Mouse (Mus musculus) lung, adult 18-20 months (tissue): ENCODE measurements around the gene Tmem268.

Experiments
- DNase-seq, 2 experiments: peaks; one replicate each; pipeline ENCODE4 v3.0.0; 2022; ENCODE audit warnings: mixed read lengths in 2 of 2

Tmem268 gene

DNA sequence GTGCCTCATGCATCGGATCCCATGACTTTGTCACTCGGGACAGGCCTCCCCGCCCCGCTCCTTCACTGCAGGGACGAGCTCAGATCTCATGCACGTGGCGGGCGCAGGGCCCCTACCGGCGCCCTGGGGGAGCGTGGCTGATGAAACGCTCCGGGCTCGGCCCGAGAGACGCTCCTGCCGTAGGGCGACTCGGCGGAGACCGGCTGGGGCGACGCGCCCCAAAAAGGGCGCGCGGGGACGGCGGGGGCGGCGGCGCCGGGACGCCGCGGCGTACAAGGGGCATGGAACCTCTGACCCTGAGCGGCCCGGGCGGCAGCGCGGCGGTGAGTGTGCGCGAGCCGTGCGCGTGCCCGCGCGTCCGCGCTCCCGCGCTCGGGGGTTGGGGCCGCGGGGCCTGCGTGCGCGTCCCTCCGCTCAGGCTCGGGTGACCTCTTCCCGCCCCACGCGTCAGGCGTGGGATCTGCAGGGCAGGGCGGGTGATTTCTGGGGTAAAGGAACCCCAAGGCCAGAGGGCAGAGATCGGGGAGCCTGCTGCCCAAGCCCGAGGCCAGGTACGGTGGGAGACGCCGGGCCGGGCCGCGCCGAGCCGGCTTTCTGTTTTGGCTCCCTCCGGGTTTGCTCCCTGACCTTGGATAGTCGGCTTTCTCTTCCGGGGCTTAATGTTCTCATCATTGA lies at the start of gene Tmem268:
Gene Tmem268, plus strand, starts transcription at position 375 of the 675 bp plus-strand sequence.
- DNase-seq = peak; percentile 75

DNA sequence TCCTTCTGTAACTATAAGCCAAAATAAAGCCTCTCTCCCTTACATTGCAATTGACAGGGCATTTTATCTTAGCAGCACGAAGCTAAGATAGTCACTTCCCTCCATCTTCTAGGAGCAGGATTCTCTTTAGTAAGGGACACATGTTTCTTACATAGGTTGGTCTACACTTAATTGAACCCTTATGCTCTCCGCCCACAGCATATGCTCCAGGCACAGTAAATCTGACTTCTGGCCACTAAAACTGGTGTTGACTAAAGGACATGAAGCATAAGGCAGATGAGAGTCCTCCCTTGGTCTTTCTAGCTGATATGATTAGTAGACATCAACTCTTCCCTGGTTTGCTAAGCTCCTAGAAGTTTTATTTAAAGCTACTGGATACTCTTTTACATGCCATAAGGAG lies 45.7 kb upstream of the Tmem268 start:
- DNase-seq = no peak

DNA sequence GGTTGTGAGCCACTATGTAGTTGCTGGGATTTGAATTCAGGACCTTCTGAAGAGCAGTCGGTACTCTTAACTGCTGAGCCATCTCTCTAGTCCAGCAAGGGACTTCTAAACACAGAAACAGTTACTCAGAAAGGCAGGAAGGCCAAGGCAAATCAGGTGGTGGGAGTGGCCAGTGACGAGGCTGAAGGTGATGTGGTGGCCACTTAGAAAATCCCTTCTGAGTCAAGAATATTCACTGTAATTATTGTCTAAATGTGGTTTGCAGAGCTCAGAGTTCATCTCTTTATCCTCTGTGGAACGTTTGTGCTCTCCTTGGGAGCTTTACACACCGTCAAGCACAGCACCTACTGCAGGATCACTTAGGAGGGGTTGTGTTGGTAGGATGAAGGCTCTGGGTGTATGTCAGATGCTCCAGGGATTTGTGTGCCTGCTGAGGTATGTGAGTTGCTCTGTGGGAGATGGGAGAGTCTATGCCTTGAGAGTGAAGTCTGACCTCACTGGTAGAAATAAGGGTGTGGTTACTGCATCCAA lies 44.1 kb upstream of the Tmem268 start:
- no peak for DNase-seq

- DNase-seq = no peak
These were observed 43.6 kb upstream of the Tmem268 start for GRCm38 (mm10) chr4:63515021-63515420.

DNA sequence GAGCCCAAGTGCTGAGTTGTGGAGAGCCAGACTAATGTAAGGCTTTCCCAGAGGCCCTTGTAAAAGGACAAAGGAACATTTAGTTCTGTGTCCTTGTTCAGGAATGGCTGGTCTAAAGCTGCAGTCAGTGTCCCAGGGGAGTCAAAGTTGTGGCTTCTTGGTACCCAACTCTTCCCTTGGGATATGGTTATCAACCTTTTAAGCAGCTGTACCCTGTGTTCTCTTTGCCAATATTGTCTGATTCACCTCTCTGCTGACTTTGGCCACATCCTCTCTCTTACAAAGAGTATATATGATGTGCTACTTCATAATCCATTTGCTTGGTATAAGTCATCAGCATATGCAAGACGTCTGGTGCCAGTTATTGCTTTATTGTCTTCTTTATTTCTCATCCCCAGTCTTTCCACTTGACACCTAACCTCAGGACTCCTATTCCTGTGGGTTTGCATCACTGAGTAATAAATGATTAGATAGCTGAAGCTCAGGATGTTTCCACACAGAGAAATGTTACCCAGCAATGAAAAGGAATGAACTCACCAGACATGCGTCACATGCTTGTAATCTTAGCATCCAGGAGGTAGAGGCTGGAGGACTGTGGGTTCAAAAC lies 36.7 kb upstream of the Tmem268 start:
- DNase-seq = no peak

- DNase-seq = no peak
These were observed 33.1 kb upstream of the Tmem268 start for GRCm38 (mm10) chr4:63525514-63525913.

- DNase-seq = no peak
These were observed 29.6 kb upstream of the Tmem268 start for GRCm38 (mm10) chr4:63528946-63529345.

GRCm38 (mm10) chr4:63530409-63530808 lies 28.2 kb upstream of the Tmem268 start:
- DNase-seq = no peak

DNA sequence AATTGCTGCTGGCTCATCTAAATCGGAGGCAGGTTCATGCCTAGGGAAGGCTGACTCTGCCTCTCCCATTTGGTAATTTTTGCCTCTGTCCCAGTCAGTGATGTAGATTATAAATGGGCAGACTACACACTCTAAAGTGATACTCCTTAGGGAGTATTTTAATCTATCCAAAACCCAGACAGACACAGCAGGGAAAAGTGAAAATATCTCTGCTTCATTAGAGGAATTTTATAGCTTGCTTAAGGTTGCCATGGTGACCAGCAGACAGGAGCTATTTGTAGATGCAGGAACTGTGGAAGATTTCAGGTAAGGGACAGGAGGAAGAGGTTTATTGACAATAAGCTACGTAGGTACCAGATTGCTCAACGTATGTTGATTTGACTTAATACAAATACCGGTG lies 21.0 kb upstream of the Tmem268 start:
- DNase-seq = no peak

GRCm38 (mm10) chr4:63542209-63542608 lies 16.4 kb upstream of the Tmem268 start:
- peak in 1 of 2 experiments; percentile 13 for DNase-seq

- DNase-seq = peak; percentile 24 to 31
These were observed 14.7 kb upstream of the Tmem268 start for GRCm38 (mm10) chr4:63543746-63544493.

GRCm38 (mm10) chr4:63544494-63545230 lies 13.9 kb upstream of the Tmem268 start, which contains the start of gene Atp6v1g1:
Gene Atp6v1g1, plus strand, starts transcription at chr4:63544772.
- DNase-seq = peak; percentile 96 to 98

GRCm38 (mm10) chr4:63545231-63545958 lies 13.2 kb upstream of the Tmem268 start:
- peak; percentile 34 to 56 for DNase-seq

DNA sequence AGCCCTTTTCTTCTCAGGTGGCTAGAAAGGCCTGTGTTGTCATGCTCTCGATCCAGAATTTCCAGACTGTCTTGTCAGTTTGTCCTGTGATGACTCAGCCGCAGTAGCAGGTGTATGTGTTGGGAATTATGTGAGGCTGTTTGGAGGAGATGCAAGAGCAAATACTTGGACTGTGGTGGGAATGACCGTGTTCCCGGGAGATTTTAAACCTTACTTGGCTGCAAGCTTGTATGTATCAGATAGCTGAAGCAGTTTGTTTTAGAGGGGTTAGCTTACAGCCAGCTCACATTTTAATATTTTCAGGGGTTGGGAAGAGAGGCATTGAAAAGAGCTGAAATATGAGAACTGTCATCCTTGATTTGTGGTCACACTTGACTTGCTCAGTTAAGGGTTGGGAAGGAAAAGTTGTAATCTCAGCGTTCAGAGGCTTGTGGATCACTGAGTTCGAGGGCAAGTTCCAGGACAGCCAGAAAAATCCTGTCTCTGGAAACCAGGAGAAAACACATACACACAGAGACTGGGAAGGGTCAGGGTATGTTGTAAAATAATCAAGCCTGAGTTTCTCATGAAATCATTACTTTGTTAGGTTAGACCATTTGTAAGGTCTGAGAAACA lies 12.0 kb upstream of the Tmem268 start:
- DNase-seq = peak in 1 of 2 experiments; percentile 12

DNA sequence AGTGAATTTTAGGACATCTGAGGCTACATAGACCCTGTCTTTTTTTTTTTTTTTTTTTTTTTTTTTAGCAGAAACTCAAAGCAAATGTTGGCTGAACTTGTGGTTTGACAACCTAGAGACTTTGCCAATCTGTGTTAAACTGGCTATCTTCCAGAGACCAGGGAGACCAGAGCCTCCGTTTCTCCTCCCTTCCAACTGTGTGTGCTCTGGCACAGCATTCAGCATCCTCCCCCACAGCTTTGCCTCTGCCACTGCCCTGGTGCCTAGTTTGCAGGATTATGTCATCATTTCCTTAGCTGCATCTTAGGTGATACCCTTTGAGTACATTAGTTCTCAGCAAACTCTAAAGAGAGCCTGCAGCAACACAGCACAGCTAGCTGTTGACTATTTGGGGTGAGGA lies 10.8 kb upstream of the Tmem268 start:
- DNase-seq = peak in 1 of 2 experiments; percentile 30

GRCm38 (mm10) chr4:63548491-63548890 lies 10.1 kb upstream of the Tmem268 start:
- no peak for DNase-seq

DNA sequence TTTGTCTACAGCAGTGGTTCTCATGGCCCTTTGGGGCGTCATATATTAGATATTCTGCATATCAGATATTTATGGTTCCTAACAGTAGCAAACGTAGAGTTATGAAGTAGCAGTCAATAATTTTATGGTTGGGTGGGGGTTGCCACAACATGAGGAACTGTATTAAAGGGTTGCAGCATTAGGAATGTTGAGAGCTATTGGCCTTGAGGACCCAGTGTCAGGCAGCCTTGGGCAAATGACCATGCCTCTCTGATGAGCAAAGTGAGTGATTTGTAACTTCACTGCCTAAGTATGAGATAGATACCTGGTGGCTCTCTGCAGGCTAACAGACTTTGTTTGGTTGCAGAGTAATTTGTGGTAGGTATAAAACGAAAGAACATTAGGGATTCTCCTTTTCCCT lies 7.7 kb upstream of the Tmem268 start:
- no peak for DNase-seq

DNA sequence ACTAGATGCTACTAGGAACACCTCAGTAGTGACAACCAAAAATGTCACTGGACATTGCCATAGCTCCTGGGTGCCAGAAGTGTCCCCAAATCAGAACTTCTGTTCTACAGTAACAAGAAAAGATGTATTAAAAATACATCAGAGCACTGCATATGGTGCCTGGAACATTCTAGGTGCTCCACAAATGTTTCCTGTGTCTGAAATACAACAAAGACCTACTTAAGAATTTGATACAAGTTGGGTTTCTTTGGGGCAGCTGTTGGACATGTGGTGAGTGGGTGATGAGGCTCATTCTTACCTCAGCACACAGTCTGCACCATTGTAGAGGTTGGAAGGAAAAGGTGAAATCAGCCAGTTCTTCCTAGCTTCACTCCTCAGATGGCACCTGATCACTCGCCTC lies 5.7 kb upstream of the Tmem268 start:
- DNase-seq = no peak

- DNase-seq = peak in 1 of 2 experiments; percentile 41
These were observed 4.6 kb upstream of the Tmem268 start for GRCm38 (mm10) chr4:63553789-63554576.

DNA sequence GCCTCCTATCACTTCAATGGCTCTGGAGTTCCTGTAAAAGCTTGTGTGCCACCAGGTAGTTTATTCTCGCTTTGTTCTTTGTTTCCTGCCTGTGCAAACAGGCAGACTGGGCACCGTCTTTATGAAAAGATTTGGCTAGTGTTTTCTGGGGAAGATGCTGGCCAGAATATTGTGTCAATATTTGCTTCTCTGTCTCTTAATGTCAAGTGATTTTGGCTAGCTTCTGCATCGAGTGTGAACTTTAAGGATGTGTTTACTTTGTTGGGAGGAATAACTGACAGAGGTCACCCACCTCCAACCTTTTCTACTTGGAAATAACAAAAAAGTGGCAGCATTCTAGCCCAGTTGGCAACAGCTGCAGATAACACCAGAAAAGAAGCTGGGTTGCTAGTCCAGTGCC lies 4.0 kb upstream of the Tmem268 start:
- DNase-seq = peak in 1 of 2 experiments; percentile 42

DNA sequence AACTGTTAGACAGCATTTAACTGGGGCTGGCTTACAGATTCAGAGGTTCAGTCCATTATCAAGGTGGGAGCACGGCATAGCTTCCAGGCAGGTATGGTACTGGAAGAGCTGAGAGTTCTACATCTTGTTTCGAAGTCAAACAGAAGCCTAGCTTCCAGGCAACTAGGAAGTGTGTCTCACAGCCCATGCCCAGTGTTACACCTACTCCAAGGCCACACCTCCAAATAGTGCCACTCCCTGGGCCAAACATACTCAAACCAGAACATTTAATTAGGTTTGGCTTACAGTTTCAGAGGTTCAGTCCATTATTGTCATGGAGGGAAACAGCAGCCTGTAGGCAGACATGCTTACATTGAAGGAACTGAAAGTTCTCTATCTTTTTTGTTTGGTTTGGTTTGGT lies 3.5 kb upstream of the Tmem268 start:
- peak; percentile 38 to 60 for DNase-seq
